Mouse (Mus musculus) right cerebral cortex, postnatal 14 days (tissue): Measurements from ENCODE around the gene Mylk.

Experiments
- DNase-seq: peaks from one replicate; pipeline ENCODE4 v3.0.0; 2022

Gene Mylk

GRCm38 (mm10) chr16:35034971-35035370 is 290.0 kb downstream of the Mylk start:
- DNase-seq, result no peak

- DNase-seq, result no peak
Observed at GRCm38 (mm10) chr16:35036754-35037153, 291.7 kb downstream of the Mylk start.

- DNase-seq, result no peak
Observed at GRCm38 (mm10) chr16:35038343-35039057, 293.5 kb downstream of the Mylk start.

GRCm38 (mm10) chr16:35040154-35040553 is 295.1 kb downstream of the Mylk start:
- DNase-seq, result no peak

- no peak for DNase-seq
Observed at GRCm38 (mm10) chr16:35041001-35041400, 296.0 kb downstream of the Mylk start.

- no peak for DNase-seq
Observed at GRCm38 (mm10) chr16:35046081-35046775, 301.2 kb downstream of the Mylk start.

GRCm38 (mm10) chr16:35047272-35047969 is 302.4 kb downstream of the Mylk start:
- no peak for DNase-seq

- DNase-seq, result no peak
Observed at GRCm38 (mm10) chr16:35051066-35051465, 306.1 kb downstream of the Mylk start.
